In the genomic region with DNA sequence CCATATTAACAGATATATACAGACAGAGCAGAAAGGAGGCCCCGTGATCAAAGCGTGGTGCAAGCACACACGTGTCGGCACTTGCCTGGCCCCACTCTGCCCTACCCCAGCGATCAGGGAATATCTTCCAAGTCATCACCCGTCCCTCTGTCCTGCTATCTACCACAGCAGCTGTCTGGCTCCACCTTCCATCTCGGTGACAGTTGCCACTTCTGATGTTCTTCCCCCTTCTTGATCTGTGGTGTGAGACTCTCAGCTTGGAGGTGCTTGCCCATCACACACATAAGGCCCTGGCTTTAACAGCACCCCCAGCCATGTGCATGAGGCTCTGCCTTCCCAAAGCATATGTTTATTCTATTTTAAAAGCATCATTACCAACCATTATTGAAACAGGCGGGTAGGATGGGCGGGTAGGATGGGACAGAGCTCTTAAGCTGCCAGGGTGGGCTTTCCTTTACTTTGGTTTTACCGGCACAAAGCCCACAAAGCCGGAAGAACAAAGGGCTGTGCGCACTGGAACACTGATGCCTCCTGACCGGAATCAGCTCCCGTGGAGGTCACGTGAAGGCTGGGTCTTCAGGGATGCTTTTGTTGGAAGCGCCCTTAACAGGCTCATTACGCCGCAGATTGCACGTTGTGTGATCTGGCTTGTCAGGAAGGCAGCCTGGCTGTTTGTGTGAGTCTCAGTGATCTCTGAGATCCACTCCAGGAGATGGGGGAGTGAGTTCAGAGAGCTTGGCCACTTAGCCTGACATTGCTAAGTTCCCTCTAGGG, we compare ENCODE assay signal across 9 mouse cellular contexts. TPM values are rescaled to one million over a fixed set of nuclear protein-coding genes. Genes with fewer than 3 reads are reported as not detected.
DNase-seq lines count a peak whose midpoint lies in the region; ATAC-seq lines count a peak whose summit lies in the region.
"Had no signal": no experiment of that assay in that cellular context is flagged by ENCODE, and none has a peak within 500 bp of the region (broad histone marks: within the 10 kb centered on the region; RNA-seq: fewer than 3 reads in every experiment).

No protein-coding gene starts in this region.

- ATAC-seq in heart, embryonic 12.5 days (ENCODE audit: insufficient number of reproducible peaks, low FRiP score): peak; percentile 72
- no peak for ATAC-seq in embryonic facial prominence, embryonic 13.5 days (ENCODE audit: insufficient number of reproducible peaks, insufficient read depth, low FRiP score, low TSS enrichment, low read depth)
- ATAC-seq in liver, embryonic 11.5 days (replicated peaks; ENCODE audit: low FRiP score): peak; percentile 95
- ATAC-seq in neural tube, embryonic 15.5 days (ENCODE audit: low FRiP score): peak; percentile 40

- no peak overlapping the region for H3K4me2 ChIP-seq in heart, embryonic 12.5 days
- peak overlapping the region; percentile 27 for H3K4me2 ChIP-seq in embryonic facial prominence, embryonic 13.5 days
- peak overlapping the region; percentile 56 for H3K4me2 ChIP-seq in liver, embryonic 11.5 days
- peak overlapping the region; percentile 45 for H3K4me2 ChIP-seq in neural tube, embryonic 15.5 days
- H3K4me2 ChIP-seq: embryonic facial prominence, embryonic 15.5 days had no signal

- H3K36me3 ChIP-seq in heart, embryonic 12.5 days: no peaks in the 10 kb centered on the region
- no peaks in the 10 kb centered on the region for H3K36me3 ChIP-seq in embryonic facial prominence, embryonic 13.5 days
- no peaks in the 10 kb centered on the region for H3K36me3 ChIP-seq in liver, embryonic 11.5 days (ENCODE audit: control insufficient read depth, insufficient read depth, low read length)
- H3K36me3 ChIP-seq in neural tube, embryonic 15.5 days: no peaks in the 10 kb centered on the region
- H3K36me3 ChIP-seq: embryonic facial prominence, embryonic 15.5 days had no signal

- H3K4me1 ChIP-seq in heart, embryonic 12.5 days (replicated peaks): peaks cover 29% of the 10 kb centered on the region
- H3K4me1 ChIP-seq in embryonic facial prominence, embryonic 13.5 days: peaks cover 22% of the 10 kb centered on the region
- H3K4me1 ChIP-seq in liver, embryonic 11.5 days (replicated peaks; ENCODE audit: control insufficient read depth, insufficient read depth, low read length): peaks cover 62% of the 10 kb centered on the region
- H3K4me1 ChIP-seq in neural tube, embryonic 15.5 days: peaks cover 42% of the 10 kb centered on the region

- H3K9me3 ChIP-seq in heart, embryonic 12.5 days (replicated peaks): peaks cover 5% of the 10 kb centered on the region
- no peaks in the 10 kb centered on the region; the same call in 1 of the 2 replicates for H3K9me3 ChIP-seq in embryonic facial prominence, embryonic 13.5 days
- H3K9me3 ChIP-seq in liver, embryonic 11.5 days (ENCODE audit: control insufficient read depth, low read length): no peaks in the 10 kb centered on the region
- no peaks in the 10 kb centered on the region for H3K9me3 ChIP-seq in neural tube, embryonic 15.5 days (replicated peaks)
- H3K9me3 ChIP-seq: embryonic facial prominence, embryonic 15.5 days had no signal

- DNase-seq in heart, adult 8-10 months (ENCODE audit: low spot score): no peak
- DNase-seq in liver, embryonic 11.5 days (ENCODE audit: low spot score): peak; percentile 51
- no peak for DNase-seq in urinary bladder, adult 2 months (ENCODE audit: low spot score)
- DNase-seq in urinary bladder, postnatal 25 days (ENCODE audit: low spot score): no peak
- no peak for DNase-seq in thymus, postnatal 4 days

- H3K27me3 ChIP-seq in heart, embryonic 12.5 days (replicated peaks): peaks cover 18% of the 10 kb centered on the region
- no peaks in the 10 kb centered on the region for H3K27me3 ChIP-seq in embryonic facial prominence, embryonic 13.5 days
- no peaks in the 10 kb centered on the region for H3K27me3 ChIP-seq in liver, embryonic 11.5 days (replicated peaks; ENCODE audit: control insufficient read depth, insufficient read depth, low read length)
- no peaks in the 10 kb centered on the region for H3K27me3 ChIP-seq in neural tube, embryonic 15.5 days (replicated peaks)
- H3K27me3 ChIP-seq: embryonic facial prominence, embryonic 15.5 days had no signal

- H3K4me3 ChIP-seq in heart, embryonic 12.5 days: no peak overlapping the region
- H3K4me3 ChIP-seq in embryonic facial prominence, embryonic 13.5 days: no peak overlapping the region
- no peak overlapping the region for H3K4me3 ChIP-seq in liver, embryonic 11.5 days (ENCODE audit: low read depth, low read length)
- no peak overlapping the region for H3K4me3 ChIP-seq in neural tube, embryonic 15.5 days (replicated peaks)
- H3K4me3 ChIP-seq: embryonic facial prominence, embryonic 15.5 days had no signal

- 49% methylated on average over 19 of the region's 19 CpGs for WGBS in heart, embryonic 12.5 days
- 42% methylated on average over 19 of the region's 19 CpGs for WGBS in embryonic facial prominence, embryonic 13.5 days
- whole genome bisulfite sequencing in liver, embryonic 11.5 days: 45% methylated on average over 19 of the region's 19 CpGs
- WGBS in neural tube, embryonic 15.5 days: 24% methylated on average over 19 of the region's 19 CpGs

- no peak overlapping the region for H3K27ac ChIP-seq in heart, embryonic 12.5 days (ENCODE audit: poor library complexity, severe bottlenecking)
- H3K27ac ChIP-seq in embryonic facial prominence, embryonic 13.5 days: no peak overlapping the region
- peak overlapping the region; percentile 94 for H3K27ac ChIP-seq in liver, embryonic 11.5 days (ENCODE audit: low read depth, low read length)
- H3K27ac ChIP-seq in neural tube, embryonic 15.5 days (replicated peaks): peak overlapping the region; percentile 67
- H3K27ac ChIP-seq: embryonic facial prominence, embryonic 15.5 days had no signal

- H3K9ac ChIP-seq in heart, embryonic 12.5 days: peak overlapping the region; percentile 19; the same call in 1 of the 2 replicates
- H3K9ac ChIP-seq in embryonic facial prominence, embryonic 13.5 days: 0 out of 2 replicates have a peak overlapping the region, but pooled peaks have one; percentile 27
- H3K9ac ChIP-seq in liver, embryonic 11.5 days (ENCODE audit: low read depth, low read length): peak overlapping the region; percentile 61
- H3K9ac ChIP-seq in neural tube, embryonic 15.5 days (replicated peaks): 0 out of 2 replicates have a peak overlapping the region, but pooled peaks have one; percentile 6
- H3K9ac ChIP-seq: embryonic facial prominence, embryonic 15.5 days had no signal

RNA-seq across cellular contexts. Expression of a gene that starts 34.4 kb away (rescaled TPM):
- 3.5 and 4.1 TPM in 2 replicates for polyA plus RNA-seq in heart, embryonic 12.5 days (2016; fragmentation: Nextera tagmentation; extraction: Ambion mirVana)
- 1 to 10 TPM; 2.1 to 3.1 (median 2.7) TPM for total RNA-seq in heart, adult 8-10 months (2022)
- 2.6 and 3.6 TPM in 2 replicates for polyA plus RNA-seq in embryonic facial prominence, embryonic 13.5 days (2015; fragmentation: Nextera tagmentation; extraction: Ambion mirVana)
- polyA plus RNA-seq in liver, embryonic 11.5 days (2014; fragmentation: Nextera tagmentation; extraction: Ambion mirVana): 2.9 and 3.1 TPM in 2 replicates
- 4.1 and 4.4 TPM in 2 replicates for polyA plus RNA-seq in neural tube, embryonic 15.5 days (2015; fragmentation: Nextera tagmentation; extraction: Ambion mirVana)
- 6.1 and 8.2 TPM in 2 replicates for polyA plus RNA-seq in urinary bladder, adult 2 months (2012; rRNA removed)

Comparison
In these comparisons a context has a peak if more than half of its experiments do, and no peak if none do; other contexts are left out.
1. H3K27ac ChIP-seq: peak in liver, embryonic 11.5 days (single experiment) and neural tube, embryonic 15.5 days (single experiment); none in heart, embryonic 12.5 days (single experiment) and embryonic facial prominence, embryonic 13.5 days (single experiment).
2. H3K9ac ChIP-seq: peak in every context shown above with its lines; median percentile 61 in liver, embryonic 11.5 days; 27 in embryonic facial prominence, embryonic 13.5 days; 19 in heart, embryonic 12.5 days; 6 in neural tube, embryonic 15.5 days.